Mouse (Mus musculus) v-Abl transformed pro-B cells (cell line): ENCODE measurements around the gene Pde12.

Source experiments
- in situ Hi-C, 2 experiments: fragments of 400-800 bp; cut with MboI; formaldehyde crosslinking; loops; one replicate each; pipeline ENCODE4 v1.15.1; 2025; ENCODE audit not compliant: unreplicated experiment in 2 of 2

The Pde12 gene

DNA sequence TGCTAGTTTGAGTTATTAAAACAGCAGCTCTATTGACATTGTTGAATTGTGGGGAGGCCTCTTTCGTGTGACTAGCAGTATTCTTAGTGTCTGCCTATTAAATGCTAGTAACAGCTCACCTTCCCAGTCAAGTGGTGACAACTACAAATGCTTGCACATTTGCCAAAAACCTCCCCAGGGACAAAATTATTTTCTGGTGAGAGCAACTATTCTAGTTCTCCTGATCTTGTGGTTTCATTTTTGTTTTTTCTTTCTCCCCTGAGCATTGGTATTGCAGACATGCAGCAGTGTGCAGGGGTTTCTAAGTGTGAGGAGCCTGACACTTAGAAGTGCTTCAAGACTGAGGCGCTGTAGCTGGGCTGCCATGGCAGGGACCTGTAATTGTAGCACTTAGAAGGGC lies 21.9 kb downstream of the Pde12 start:
- in situ Hi-C loops: loop anchor here (10.0 to 25.0 kb wide), 2 partner anchors 153 to 714 kb away; no protein-coding TSS in a partner anchor

GRCm38 (mm10) chr14:26645989-26646650 lies 23.6 kb downstream of the Pde12 start:
- in situ Hi-C loops: loop anchor here (10.0 to 25.0 kb wide), 2 partner anchors 151 to 716 kb away; no protein-coding TSS in a partner anchor

DNA sequence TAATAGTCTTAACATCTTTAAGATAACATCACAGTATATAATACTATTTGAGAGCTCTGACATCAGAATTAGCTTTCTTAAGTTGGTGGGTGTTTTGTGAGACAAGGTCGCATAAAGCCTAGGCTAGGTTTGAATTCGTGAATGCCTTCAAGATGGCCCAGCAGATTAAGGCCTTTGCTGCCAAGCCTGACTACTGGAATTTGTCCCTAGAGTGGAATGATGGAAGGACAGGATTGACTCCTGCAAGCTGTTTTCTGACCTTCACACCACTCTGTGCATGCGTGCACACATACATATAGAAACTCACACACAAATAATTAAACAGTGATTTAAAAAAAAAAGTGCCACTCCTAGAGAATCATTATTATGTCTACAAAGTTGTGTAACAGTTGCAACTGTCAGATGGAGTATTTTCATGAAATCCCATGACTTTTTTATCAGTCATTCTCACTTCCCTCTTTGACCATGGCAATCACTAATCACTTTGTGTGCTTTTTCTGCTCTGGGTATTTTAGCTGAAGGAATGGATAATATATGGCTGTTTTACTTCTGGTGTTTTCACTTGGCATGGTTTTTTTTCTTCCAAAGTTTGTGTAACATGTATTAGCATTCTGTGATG lies 26.6 kb downstream of the Pde12 start:
- in situ Hi-C loops: loop anchor here (10.0 to 25.0 kb wide), 2 partner anchors 148 to 719 kb away; no protein-coding TSS in a partner anchor

DNA sequence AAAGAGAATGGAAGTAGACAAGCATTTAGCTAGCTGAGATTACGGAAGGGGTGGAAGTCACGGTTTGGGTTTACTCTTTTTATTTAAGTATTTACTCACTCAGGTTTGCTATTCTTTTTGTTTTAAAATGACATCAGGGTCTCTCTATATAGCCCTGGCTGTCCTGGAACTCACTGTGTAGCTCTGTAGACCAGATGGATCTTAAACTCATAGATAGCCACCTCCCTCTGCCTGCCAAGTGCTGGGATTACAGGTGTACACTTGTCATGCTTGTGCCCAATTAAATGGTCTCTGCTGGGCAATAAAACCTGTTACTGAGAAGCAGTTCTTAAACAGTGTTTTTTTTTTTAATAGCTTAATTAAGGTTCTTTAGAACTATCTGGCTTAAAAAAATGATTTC lies 29.7 kb downstream of the Pde12 start:
- in situ Hi-C loops: loop anchor here (5.0 to 25.0 kb wide), 3 partner anchors 108 to 722 kb away; partner anchors contain the start of gene Slmap (in 1 of the 2)

DNA sequence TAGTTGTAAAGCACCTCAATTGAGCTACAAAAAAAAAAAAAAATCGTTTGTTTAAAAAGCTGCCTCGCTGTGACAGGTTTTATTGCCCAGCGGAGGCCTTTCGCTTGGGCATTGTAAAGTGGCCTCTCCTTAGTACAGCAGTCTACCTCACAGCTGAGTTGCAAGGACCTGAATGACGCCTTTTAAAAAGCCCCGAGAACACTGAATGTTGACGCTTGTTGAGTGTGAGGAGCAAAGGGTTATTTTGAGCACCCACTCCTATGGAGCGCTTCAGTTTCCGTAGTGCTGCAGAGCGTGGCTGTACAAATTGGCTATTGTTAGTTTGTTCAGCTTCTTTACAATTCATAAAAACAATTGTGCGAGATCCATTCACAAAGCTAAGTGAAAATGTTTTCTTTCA lies 30.4 kb downstream of the Pde12 start:
- in situ Hi-C loops: loop anchor here in 1 of 2 experiments (5.0 to 25.0 kb wide), 2 partner anchors 107 to 723 kb away; partner anchors contain the start of gene Slmap

- in situ Hi-C loops: loop anchor here in 1 of 2 experiments (5.0 to 25.0 kb wide), 2 partner anchors 106 to 724 kb away; partner anchors contain the start of gene Slmap
Measured at GRCm38 (mm10) chr14:26638708-26639084, 31.0 kb downstream of the Pde12 start.

GRCm38 (mm10) chr14:26637851-26638707 lies 31.6 kb downstream of the Pde12 start, which contains the start of gene Arf4:
Arf4 (plus strand) TSS chr14:26638074.
- in situ Hi-C loops: loop anchor here in 1 of 2 experiments (5.0 to 25.0 kb wide), 2 partner anchors 106 to 724 kb away; partner anchors contain the start of gene Slmap

DNA sequence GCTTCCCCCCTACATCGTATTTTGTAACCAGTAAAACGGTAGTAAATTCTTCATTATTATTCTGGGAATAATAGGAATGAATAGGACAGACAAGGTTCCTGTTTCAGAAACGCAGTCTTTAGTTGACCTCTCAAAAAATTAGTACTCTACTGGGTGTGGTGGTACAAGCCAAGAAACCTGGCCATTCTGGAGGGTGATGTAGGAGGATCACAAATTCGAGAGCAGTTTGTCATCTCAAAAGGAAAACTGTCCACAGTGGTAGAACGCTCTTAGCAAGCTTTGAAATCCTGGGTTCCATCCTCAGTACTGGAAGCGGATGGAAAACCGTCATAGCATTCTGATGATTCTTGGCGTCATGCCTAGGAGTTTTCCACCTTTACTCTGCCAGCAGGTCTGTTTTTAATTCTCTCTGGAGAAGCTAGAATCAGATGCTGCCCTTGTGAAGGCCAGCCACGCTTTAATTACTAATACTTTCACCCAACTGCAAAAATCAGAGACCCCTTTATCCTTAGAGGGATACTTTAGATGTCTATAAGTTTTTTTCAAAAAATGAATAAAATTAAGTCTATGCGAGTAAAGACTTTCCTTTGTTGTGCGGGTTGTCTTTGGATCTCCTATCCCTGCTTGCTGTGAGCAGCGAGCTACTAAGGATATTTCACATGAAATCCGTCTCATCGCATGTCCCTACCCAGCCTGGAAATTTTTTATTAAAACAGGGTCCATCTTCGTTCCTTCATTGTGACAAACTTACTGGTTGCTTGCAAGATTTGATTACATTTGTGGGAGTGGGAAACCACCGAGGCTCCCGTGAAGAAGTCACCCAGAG lies 32.4 kb downstream of the Pde12 start:
- in situ Hi-C loops: loop anchor here in 1 of 2 experiments (5.0 to 25.0 kb wide), 2 partner anchors 105 to 725 kb away; partner anchors contain the start of gene Slmap

DNA sequence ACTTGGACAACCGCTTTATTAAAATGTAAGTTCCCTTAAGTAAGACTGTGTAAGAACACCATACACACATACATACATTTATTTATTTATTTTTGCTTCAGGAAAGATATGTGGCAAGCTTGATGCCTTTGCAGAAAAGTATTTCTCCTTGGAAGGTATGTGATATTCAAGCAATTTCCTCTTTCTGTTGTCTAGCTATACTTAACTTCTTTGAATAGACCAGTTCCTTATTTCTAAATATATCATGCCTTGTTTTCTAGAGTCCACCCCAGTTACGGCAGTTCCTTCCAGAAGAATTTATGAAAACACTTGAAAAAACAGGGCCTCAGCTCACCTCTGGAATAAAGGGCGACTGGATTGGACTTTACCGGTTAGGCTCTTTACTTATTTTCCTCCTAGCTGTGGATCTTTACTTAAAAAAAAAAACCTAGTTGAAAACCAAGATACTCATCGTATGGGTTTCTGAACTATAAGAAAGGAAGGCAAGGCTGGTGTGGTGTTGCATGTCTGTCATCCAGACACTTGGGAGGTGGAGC lies 43.0 kb downstream of the Pde12 start:
- in situ Hi-C loops: loop anchor here in 1 of 2 experiments (5.0 to 25.0 kb wide), 2 partner anchors 44 to 736 kb away; no protein-coding TSS in a partner anchor

- in situ Hi-C loops: loop anchor here in 1 of 2 experiments (5.0 to 25.0 kb wide), 2 partner anchors 43 to 737 kb away; no protein-coding TSS in a partner anchor
Measured at GRCm38 (mm10) chr14:26625301-26625700, 44.4 kb downstream of the Pde12 start.

DNA sequence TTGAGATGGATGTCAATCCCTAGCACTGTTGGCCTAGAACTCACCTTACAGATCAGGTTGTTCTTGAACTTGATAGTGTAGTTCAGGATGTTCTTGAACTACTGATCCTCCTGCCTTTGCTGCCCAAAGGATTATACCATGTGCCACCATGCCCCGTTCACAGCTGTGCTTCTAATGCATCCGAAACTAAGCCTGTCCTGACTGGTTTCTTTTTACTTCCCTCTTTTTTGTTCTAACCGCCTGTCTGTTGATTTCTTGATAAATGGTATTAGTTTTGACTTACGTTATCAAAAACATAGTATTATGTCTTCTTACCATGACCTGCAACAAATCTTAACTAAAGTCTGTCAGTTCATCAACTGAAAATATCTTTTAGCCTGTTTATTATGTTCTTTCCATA lies 59.0 kb downstream of the Pde12 start:
- in situ Hi-C loops: no loop called here
